Comparison of ENCODE assay signal across 8 mouse cellular contexts in the genomic region with DNA sequence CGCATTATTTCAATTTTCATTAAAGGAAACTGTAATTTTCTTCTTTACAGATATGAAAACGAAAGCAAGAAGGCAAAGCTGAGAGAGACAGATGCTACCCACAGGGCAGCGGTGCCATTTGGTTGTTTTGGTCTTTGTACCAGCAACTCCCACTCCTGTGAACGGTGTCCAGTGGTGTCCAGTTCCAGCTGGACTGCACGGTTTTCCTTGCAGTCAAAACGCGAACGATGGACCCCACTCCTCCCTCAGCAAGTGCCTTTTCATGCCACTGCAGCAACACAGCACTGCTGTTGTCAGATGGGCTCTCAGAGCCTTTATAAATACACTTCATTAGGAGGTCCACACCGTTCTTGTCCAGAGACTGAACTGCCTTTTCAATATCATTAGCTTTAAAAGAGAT. TPM values are rescaled to one million over a fixed set of nuclear protein-coding genes. Genes with fewer than 3 reads are reported as not detected.
DNase-seq lines count a peak whose midpoint lies in the region; ATAC-seq and TF ChIP-seq lines count a peak whose summit lies in the region.

No protein-coding gene starts in this region.

- no peak overlapping the region for H3K9ac ChIP-seq in liver, embryonic 15.5 days

- H3K4me1 ChIP-seq in bone marrow, adult 2 months (ENCODE audit: control insufficient read depth, insufficient read depth, low read length): peaks cover 3% of the 10 kb centered on the region
- H3K4me1 ChIP-seq in liver, embryonic 15.5 days (replicated peaks): peaks cover 3% of the 10 kb centered on the region; the same call in 1 of the 2 replicates

- 49% methylated on average over 9 of the region's 9 CpGs for WGBS in bone marrow, adult 2 months
- 58% methylated on average over 9 of the region's 9 CpGs for WGBS in liver, embryonic 15.5 days (ENCODE audit: insufficient replicate concordance)

- no peaks in the 10 kb centered on the region for H3K36me3 ChIP-seq in liver, embryonic 15.5 days (replicated peaks)

- peak overlapping the region; percentile 35 for H3K4me3 ChIP-seq in layer of hippocampus, adult 2 months
- peak overlapping the region; percentile 66 for H3K4me3 ChIP-seq in bone marrow, adult 2 months (replicated peaks; ENCODE audit: control insufficient read depth, low read depth, low read length)
- peak overlapping the region; percentile 15; the same call in 1 of the 2 replicates for H3K4me3 ChIP-seq in liver, embryonic 15.5 days (replicated peaks)

- no peaks in the 10 kb centered on the region for H3K9me3 ChIP-seq in liver, embryonic 15.5 days (replicated peaks)

- no peak for TF ChIP-seq POLR2A in bone marrow, adult 2 months (IDR thresholded peaks at IDR 0.05; ENCODE audit: borderline replicate concordance, control insufficient read depth, low read depth, low read length)

- 0 out of 2 replicates have a peak overlapping the region, but pooled peaks have one; percentile 36 for H3K27ac ChIP-seq in layer of hippocampus, adult 2 months
- H3K27ac ChIP-seq in bone marrow, adult 2 months (ENCODE audit: control insufficient read depth, insufficient read depth, low read depth, low read length, poor library complexity): peak overlapping the region; percentile 87
- H3K27ac ChIP-seq in liver, embryonic 15.5 days (replicated peaks): no peak overlapping the region

- no peaks in the 10 kb centered on the region for H3K27me3 ChIP-seq in liver, embryonic 15.5 days

- H3K4me2 ChIP-seq in liver, embryonic 15.5 days: peak overlapping the region; percentile 46

- DNase-seq in layer of hippocampus, adult 2 months (ENCODE audit: low spot score in 2 of 2): no peak
- no peak for DNase-seq in layer of hippocampus, adult 11-12 months (ENCODE audit: low spot score)
- no peak for DNase-seq in cerebellum, adult 9-11 months
- no peak for DNase-seq in adrenal gland, postnatal 4 days (ENCODE audit: low spot score in 2 of 2)

- peak; percentile 36 for ATAC-seq in granulocyte monocyte progenitor cell, adult 5-6 weeks (replicated peaks; ENCODE audit: poor library complexity, severe bottlenecking)
- ATAC-seq in liver, embryonic 15.5 days (ENCODE audit: insufficient read depth): no peak
- no peak for ATAC-seq in inflammation-experienced regulatory T-cells, adult 6 months

- TF ChIP-seq CTCF in layer of hippocampus, adult 2 months (conservative IDR thresholded peaks at IDR 0.05): no peak
- no peak for TF ChIP-seq CTCF in bone marrow, adult 2 months (IDR thresholded peaks at IDR 0.05; ENCODE audit: control insufficient read depth, insufficient read depth, low read length)

RNA-seq across cellular contexts. Expression of gene Taf1b, which starts 5.1 kb away (rescaled TPM):
- total RNA-seq in layer of hippocampus, adult 2 months (2021): 10 to 100 TPM; 34.4 to 35.3 TPM
- 4.8 and 8.4 TPM in 2 replicates for polyA plus RNA-seq in bone marrow, adult 2 months (2011; ENCODE audit: insufficient read depth, insufficient read length, low replicate concordance, missing spikeins)
- total RNA-seq in granulocyte monocyte progenitor cell, adult 5-6 weeks (2014; fragmentation: Nextera tagmentation): 21.4 and 28.4 TPM in 2 replicates
- total RNA-seq in granulocyte monocyte progenitor cell, adult 5-6 weeks (2017): 39.6 and 41.3 TPM in 2 replicates
- polyA plus RNA-seq in liver, embryonic 15.5 days (2015; fragmentation: Nextera tagmentation; extraction: Ambion mirVana): 8.2 and 9.1 TPM in 2 replicates
- total RNA-seq in adrenal gland, postnatal 4 days (2021): 10 to 100 TPM; 20.1 to 25.2 TPM
- 10 to 100 TPM; 66.4 to 86.6 (median 67.8) TPM for polyA plus RNA-seq in inflammation-experienced regulatory T-cells, adult 6 months (2017; shearing (Covaris generic))

Comparison
In these comparisons a context has a peak if more than half of its experiments do, and no peak if none do; other contexts are left out.
1. H3K4me3 ChIP-seq: peak in every context shown above with its lines; median percentile 66 in bone marrow, adult 2 months; 35 in layer of hippocampus, adult 2 months; 15 in liver, embryonic 15.5 days.